Mouse (Mus musculus) bone marrow macrophage, adult 2 months (primary cell): Measurements from ENCODE around the gene Atp6v0a1.

ENCODE experiments used
- CTCF ChIP-seq: IDR thresholded peaks from 2 replicates; pipeline ENCODE4 v1.5.1; 2012; ENCODE audit warnings: low read depth, mild to moderate bottlenecking, low read length, moderate library complexity
- POLR2A ChIP-seq: IDR thresholded peaks from 2 replicates; pipeline ENCODE4 v1.6.1; 2012; ENCODE audit warnings: mild to moderate bottlenecking, low read depth, low read length, borderline replicate concordance

GRCm38 (mm10) chr11:101056885-101057284 lies 47.6 kb downstream of the Atp6v0a1 start:
- TF ChIP-seq POLR2A (no peak), CTCF (no peak)
